Mouse (Mus musculus): Measurements from ENCODE around the gene Lgals3bp.

- TF ChIP-seq CTCF (IDR thresholded peaks at IDR 0.05; ENCODE audit: borderline replicate concordance, control insufficient read depth, extremely low read depth, insufficient read depth, low read length, poor library complexity) (no peak), POLR2A (IDR thresholded peaks at IDR 0.05; ENCODE audit: control insufficient read depth, extremely low read depth, insufficient read depth, low read length, poor library complexity) (no peak)
Measured at GRCm38 (mm10) chr11:118374506-118374905, 27.4 kb downstream of the Lgals3bp start.
